Mouse (Mus musculus) heart, adult 2 months (tissue): ENCODE measurements around the gene Wdr27. TPM values are rescaled to one million over a fixed set of nuclear protein-coding genes. Genes with fewer than 3 reads are reported as not detected.

Experiments
- DNase-seq, 2 experiments: peaks; one replicate each; pipeline ENCODE4 v3.0.0; 2021
- H3K27ac ChIP-seq: fragments of 200-600 bp; 2 replicates; pipeline ENCODE4 v1.8.1; 2022
- H3K27me3 ChIP-seq: fragments of 200-500 bp; 2 replicates; pipeline ENCODE4 v1.6.1; 2012; ENCODE audit warnings: mild to moderate bottlenecking, low read length, inconsistent platforms, mixed read lengths; ENCODE audit not compliant: control insufficient read depth, insufficient read depth
- H3K36me3 ChIP-seq: fragments of 200-500 bp; 2 replicates; pipeline ENCODE4 v1.6.1; 2012; ENCODE audit warnings: low read length, inconsistent platforms; ENCODE audit not compliant: control insufficient read depth, insufficient read depth
- H3K4me1 ChIP-seq: fragments of 200-500 bp; 2 replicates; pipeline ENCODE4 v1.6.1; 2011; ENCODE audit warnings: low read length; ENCODE audit not compliant: control insufficient read depth, insufficient read depth
- H3K4me3 ChIP-seq: fragments of 200-600 bp; 2 replicates; pipeline ENCODE4 v1.8.1; 2022
- H3K79me2 ChIP-seq: fragments of 200-500 bp; replicated peaks from 2 replicates; pipeline ENCODE4 v1.6.1; 2012; ENCODE audit warnings: mild to moderate bottlenecking, inconsistent platforms, low read length, moderate library complexity, mixed read lengths; ENCODE audit not compliant: control insufficient read depth, insufficient read depth
- H3K9ac ChIP-seq: fragments of 200-500 bp; 2 replicates; pipeline ENCODE4 v1.6.1; 2012; ENCODE audit warnings: low read depth, mild to moderate bottlenecking, control low read depth, inconsistent platforms, low read length, mixed read lengths
- CTCF ChIP-seq: fragments of 200-600 bp; IDR thresholded peaks from 2 replicates; pipeline ENCODE4 v1.8.1; 2022; ENCODE audit warnings: antibody characterized with exemption, mild to moderate bottlenecking, moderate library complexity
- EP300 ChIP-seq: fragments of 200-500 bp; IDR thresholded peaks from 2 replicates; pipeline ENCODE4 v1.6.1; 2011; ENCODE audit warnings: low read depth, low read length, control low read depth; ENCODE audit not compliant: insufficient read depth
- POLR2A ChIP-seq: fragments of 200-500 bp; IDR thresholded peaks from 2 replicates; pipeline ENCODE4 v1.6.1; 2011; ENCODE audit warnings: mild to moderate bottlenecking, low read depth, low read length, control low read depth; ENCODE audit not compliant: insufficient read depth
- WGBS: fragments of 180-500 bp; shearing (Covaris S2); methylation state at CpG from one replicate; pipeline ENCODE4 v1.1.7; 2018; 5-methylcytosine and 5-hydroxymethylcytosine counted together
- intact Hi-C: fragments of 180-260 bp; cut with DNase I; formaldehyde crosslinking; loops from one replicate; pipeline ENCODE4 v1.15.1; 2025
- polyA plus RNA-seq: library from polyadenylated mRNA; depleted of rRNA; stranded (reverse); fragments of >200 nt; gene quantifications from 2 replicates; pipeline ENCODE4 v1.2.3, GENCODE M21; 2012
- total RNA-seq, 2 experiments: library from RNA; stranded (reverse); gene quantifications; 2 replicates each; pipeline ENCODE4 v1.2.3; 2021

Wdr27 gene
- total and polyA plus RNA-seq, 3 experiments: 0.86 to 1.1 TPM; not detected in 1

GRCm38 (mm10) chr17:14928631-14929030, 14.3 kb downstream of the Wdr27 start:
- no peak for DNase-seq
- intact Hi-C loops: no loop called here
- H3K79me2 ChIP-seq: no peaks in the 10 kb centered on the region
- no peaks in the 10 kb centered on the region for H3K27me3 ChIP-seq
- no peaks in the 10 kb centered on the region for H3K4me1 ChIP-seq
- H3K9ac ChIP-seq: no peak overlapping the region
- TF ChIP-seq EP300 (no peak), POLR2A (no peak), CTCF (no peak)
- H3K4me3 ChIP-seq: no peak overlapping the region
- H3K27ac ChIP-seq: no peak overlapping the region
- WGBS: 75% methylated on average over 5 of the region's 5 CpGs
- no peaks in the 10 kb centered on the region for H3K36me3 ChIP-seq

- WGBS: 73% methylated on average over 8 of the region's 8 CpGs
- TF ChIP-seq EP300: no peak
- TF ChIP-seq POLR2A: no peak
- no peak for TF ChIP-seq CTCF
- Histone ChIP-seq H3K4me3 (no peak overlapping the region), H3K27me3 (no peaks in the 10 kb centered on the region), H3K27ac (no peak overlapping the region), H3K4me1 (no peaks in the 10 kb centered on the region), H3K9ac (no peak overlapping the region), H3K36me3 (no peaks in the 10 kb centered on the region), H3K79me2 (no peaks in the 10 kb centered on the region)
- intact Hi-C loops: no loop called here
- DNase-seq: no peak
Measured at GRCm38 (mm10) chr17:14927644-14928218, 15.2 kb downstream of the Wdr27 start.

GRCm38 (mm10) chr17:14921582-14921981, 21.4 kb downstream of the Wdr27 start:
- H3K36me3 ChIP-seq: no peaks in the 10 kb centered on the region
- WGBS: 35% methylated on average over 6 of the region's 6 CpGs
- no peak for DNase-seq
- no peak overlapping the region for H3K4me3 ChIP-seq
- TF ChIP-seq CTCF: no peak
- TF ChIP-seq EP300: no peak
- TF ChIP-seq POLR2A: no peak
- no peak overlapping the region for H3K27ac ChIP-seq
- H3K9ac ChIP-seq: no peak overlapping the region
- no peaks in the 10 kb centered on the region for H3K79me2 ChIP-seq
- H3K4me1 ChIP-seq: no peaks in the 10 kb centered on the region
- no peaks in the 10 kb centered on the region for H3K27me3 ChIP-seq
- intact Hi-C loops: no loop called here

- H3K27ac ChIP-seq: no peak overlapping the region
- WGBS: 78% methylated on average over 8 of the region's 8 CpGs
- H3K79me2 ChIP-seq: no peaks in the 10 kb centered on the region
- H3K4me3 ChIP-seq: no peak overlapping the region
- no peak overlapping the region for H3K9ac ChIP-seq
- no peaks in the 10 kb centered on the region for H3K27me3 ChIP-seq
- intact Hi-C loops: no loop called here
- no peak for DNase-seq
- TF ChIP-seq CTCF: no peak
- no peak for TF ChIP-seq EP300
- TF ChIP-seq POLR2A: no peak
- no peaks in the 10 kb centered on the region for H3K36me3 ChIP-seq
- H3K4me1 ChIP-seq: no peaks in the 10 kb centered on the region
Measured at GRCm38 (mm10) chr17:14917866-14918265, 25.1 kb downstream of the Wdr27 start.

GRCm38 (mm10) chr17:14914401-14914800, 28.6 kb downstream of the Wdr27 start:
- intact Hi-C loops: no loop called here

GRCm38 (mm10) chr17:14912981-14913380, 30.0 kb downstream of the Wdr27 start:
- Histone ChIP-seq H3K9ac (no peak overlapping the region), H3K36me3 (no peaks in the 10 kb centered on the region), H3K27me3 (no peaks in the 10 kb centered on the region), H3K79me2 (no peaks in the 10 kb centered on the region), H3K4me3 (no peak overlapping the region), H3K27ac (no peak overlapping the region), H3K4me1 (no peaks in the 10 kb centered on the region)
- intact Hi-C loops: no loop called here
- no peak for TF ChIP-seq EP300
- no peak for TF ChIP-seq POLR2A
- TF ChIP-seq CTCF: no peak
- no peak for DNase-seq
- whole genome bisulfite sequencing: 88% methylated on average over 8 of the region's 8 CpGs

More at GRCm38 (mm10) chr17:14914401-14914800, 28.6 kb downstream of the Wdr27 start:
- 88% methylated on average over 4 of the region's 4 CpGs for WGBS
- H3K36me3 ChIP-seq: no peaks in the 10 kb centered on the region
- DNase-seq: no peak
- H3K79me2 ChIP-seq: no peaks in the 10 kb centered on the region
- TF ChIP-seq CTCF (no peak), EP300 (no peak), POLR2A (no peak)
- no peaks in the 10 kb centered on the region for H3K4me1 ChIP-seq
- H3K9ac ChIP-seq: no peak overlapping the region
- no peak overlapping the region for H3K4me3 ChIP-seq
- no peak overlapping the region for H3K27ac ChIP-seq
- no peaks in the 10 kb centered on the region for H3K27me3 ChIP-seq
